Mouse (Mus musculus) liver, embryonic 14.5 days (tissue): ENCODE results near the gene Sos1.

Source experiments
- CTCF ChIP-seq: IDR thresholded peaks from 2 replicates; pipeline ENCODE4 v1.5.1; 2016; ENCODE audit warnings: antibody characterized with exemption, low read depth, control low read depth
- EP300 ChIP-seq: IDR thresholded peaks from 2 replicates; pipeline ENCODE4 v1.6.1; 2016; ENCODE audit warnings: antibody characterized with exemption, low read depth

DNA sequence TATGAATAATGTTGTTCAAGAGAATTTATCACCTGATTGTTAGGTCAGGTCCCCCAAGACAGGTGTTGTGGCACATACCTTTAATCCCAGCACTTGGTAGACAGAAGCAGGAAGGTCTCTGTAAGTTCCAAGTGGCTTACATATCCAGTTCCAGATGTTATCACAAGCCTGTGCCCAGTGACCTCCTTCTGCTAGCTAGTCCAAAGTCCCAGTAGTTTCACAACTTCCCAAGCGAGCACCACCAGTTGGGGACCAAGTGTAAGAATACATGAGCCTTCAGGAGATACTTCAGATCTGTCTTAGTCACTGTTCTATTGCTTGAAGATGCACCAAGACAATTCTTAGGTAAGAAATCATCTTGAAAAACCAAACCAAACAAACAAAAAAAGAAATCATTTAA is 13.6 kb upstream of the Sos1 start:
- TF ChIP-seq EP300 (no peak), CTCF (no peak)
